Mouse (Mus musculus) MEL (cell line): ENCODE data around the gene Dcaf17. TPM values are rescaled to one million over a fixed set of nuclear protein-coding genes. Genes with fewer than 3 reads are reported as not detected.

ENCODE experiments used
- DNase-seq: peaks from one replicate; pipeline ENCODE4 v3.0.0; 2011; ENCODE audit warnings: low read depth, low spot score
- H3K27ac ChIP-seq: 2 replicates; pipeline ENCODE4 v1.5.1; 2012; ENCODE audit warnings: low read depth, mild to moderate bottlenecking, control low read depth, low read length, moderate library complexity; ENCODE audit not compliant: control insufficient read depth
- H3K27me3 ChIP-seq, 2 experiments: fragments of 150-350 bp in 1 of 2; sonication (generic) in 1 of 2; 2 replicates each; pipeline ENCODE4 v1.6.1; 2012; ENCODE audit warnings: low read length in 2 of 2, mild to moderate bottlenecking in 2 of 2, improper control_type of control experiment in 1 of 2, moderate library complexity in 1 of 2; ENCODE audit not compliant: insufficient read depth in 2 of 2, control insufficient read depth in 1 of 2
- H3K36me3 ChIP-seq, 2 experiments: 2 replicates each; pipeline ENCODE4 v1.6.1; 2012 to 2014; ENCODE audit warnings: low read length in 2 of 2, improper control_type of control experiment in 1 of 2, inconsistent platforms in 1 of 2, mild to moderate bottlenecking in 1 of 2; ENCODE audit not compliant: insufficient read depth in 2 of 2, control insufficient read depth in 1 of 2
- H3K4me1 ChIP-seq, 2 experiments: fragments of 150-350 bp in 1 of 2; sonication (generic) in 1 of 2; 2 replicates each; pipeline ENCODE4 v1.6.1; 2012; ENCODE audit warnings: low read length in 2 of 2, improper control_type of control experiment in 1 of 2, mild to moderate bottlenecking in 1 of 2; ENCODE audit not compliant: insufficient read depth in 2 of 2, control insufficient read depth in 1 of 2
- H3K4me3 ChIP-seq, 2 experiments: fragments of 150-350 bp in 1 of 2; sonication (generic) in 1 of 2; 2 replicates each; pipeline ENCODE4 v1.5.1; 2012; ENCODE audit warnings: low read depth in 2 of 2, low read length in 2 of 2, mild to moderate bottlenecking in 2 of 2, moderate library complexity in 2 of 2, control low read depth in 1 of 2, improper control_type of control experiment in 1 of 2; ENCODE audit not compliant: control insufficient read depth in 1 of 2, insufficient read depth in 1 of 2
- H3K79me2 ChIP-seq: 2 replicates; pipeline ENCODE4 v1.6.1; 2012; ENCODE audit warnings: mild to moderate bottlenecking, low read length, moderate library complexity; ENCODE audit not compliant: control insufficient read depth, poor library complexity, insufficient read depth
- H3K9ac ChIP-seq: 2 replicates; pipeline ENCODE4 v1.6.1; 2012; ENCODE audit warnings: low read depth, mild to moderate bottlenecking, control low read depth, low read length, moderate library complexity; ENCODE audit not compliant: control insufficient read depth, poor library complexity, severe bottlenecking
- H3K9me3 ChIP-seq: fragments of 150-350 bp; sonication (generic); replicated peaks from 2 replicates; pipeline ENCODE4 v1.6.1; 2012; ENCODE audit warnings: mild to moderate bottlenecking, low read length, improper control_type of control experiment, moderate library complexity; ENCODE audit not compliant: insufficient read depth
- BHLHE40 ChIP-seq: IDR thresholded peaks from 2 replicates; pipeline ENCODE4 v1.6.1; 2012; ENCODE audit warnings: low read depth, mild to moderate bottlenecking, inconsistent platforms, low read length, improper control_type of control experiment, borderline replicate concordance
- CHD2 ChIP-seq: IDR thresholded peaks from 2 replicates; pipeline ENCODE4 v1.6.1; 2011; ENCODE audit warnings: low read length, improper control_type of control experiment
- GABPA ChIP-seq: IDR thresholded peaks from 2 replicates; pipeline ENCODE4 v1.6.1; 2012; ENCODE audit warnings: low read depth, mild to moderate bottlenecking, inconsistent platforms, low read length, improper control_type of control experiment, moderate library complexity
- GATA1 ChIP-seq: IDR thresholded peaks from 2 replicates; pipeline ENCODE4 v1.6.1; 2011; ENCODE audit warnings: low read depth, low read length, improper control_type of control experiment
- HCFC1 ChIP-seq: IDR thresholded peaks from 2 replicates; pipeline ENCODE4 v1.6.1; 2012; ENCODE audit warnings: low read depth, mild to moderate bottlenecking, inconsistent platforms, low read length, improper control_type of control experiment, moderate library complexity
- JUND ChIP-seq: IDR thresholded peaks from 2 replicates; pipeline ENCODE4 v1.6.1; 2011; ENCODE audit warnings: low read depth, mild to moderate bottlenecking, improper control_type of control experiment, low read length
- KAT2A ChIP-seq: conservative IDR thresholded peaks from 2 replicates; pipeline ENCODE4 v1.6.1; 2012; ENCODE audit warnings: low read depth, low read length, improper control_type of control experiment, inconsistent platforms
- MAFK ChIP-seq: IDR thresholded peaks from 2 replicates; pipeline ENCODE4 v1.6.1; 2011; ENCODE audit warnings: low read depth, mild to moderate bottlenecking, low read length, improper control_type of control experiment, borderline replicate concordance
- MAX ChIP-seq: IDR thresholded peaks from 2 replicates; pipeline ENCODE4 v1.6.1; 2011; ENCODE audit warnings: low read length, improper control_type of control experiment
- MAZ ChIP-seq: IDR thresholded peaks from 2 replicates; pipeline ENCODE4 v1.6.1; 2012; ENCODE audit warnings: low read depth, mild to moderate bottlenecking, inconsistent platforms, low read length, improper control_type of control experiment
- MEF2A ChIP-seq: IDR thresholded peaks from 2 replicates; pipeline ENCODE4 v1.6.1; 2014; ENCODE audit warnings: low read depth, mild to moderate bottlenecking, inconsistent platforms, low read length, improper control_type of control experiment; ENCODE audit not compliant: poor library complexity, insufficient replicate concordance, severe bottlenecking; ENCODE audit errors: extremely low read depth
- MXI1 ChIP-seq: IDR thresholded peaks from 2 replicates; pipeline ENCODE4 v1.6.1; 2011; ENCODE audit warnings: mild to moderate bottlenecking, low read depth, low read length, improper control_type of control experiment
- MYB ChIP-seq: IDR thresholded peaks from 2 replicates; pipeline ENCODE4 v1.6.1; 2011; ENCODE audit warnings: mild to moderate bottlenecking, low read depth, low read length, improper control_type of control experiment
- MYC ChIP-seq: IDR thresholded peaks from 2 replicates; pipeline ENCODE4 v1.6.1; 2011; ENCODE audit warnings: low read depth, mild to moderate bottlenecking, low read length, improper control_type of control experiment, moderate library complexity
- NRF1 ChIP-seq: IDR thresholded peaks from 2 replicates; pipeline ENCODE4 v1.6.1; 2014; ENCODE audit warnings: low read depth, mild to moderate bottlenecking, inconsistent platforms, low read length, improper control_type of control experiment, moderate library complexity; ENCODE audit not compliant: poor library complexity, insufficient read depth, severe bottlenecking
- POLR2AphosphoS5 ChIP-seq: IDR thresholded peaks from 2 replicates; pipeline ENCODE4 v1.6.1; 2012; ENCODE audit warnings: low read depth, borderline replicate concordance, mild to moderate bottlenecking, inconsistent platforms, low read length, moderate library complexity, mixed read lengths
- RCOR1 ChIP-seq: IDR thresholded peaks from 2 replicates; pipeline ENCODE4 v1.6.1; 2012; ENCODE audit warnings: low read depth, mild to moderate bottlenecking, inconsistent platforms, low read length, improper control_type of control experiment
- SMC3 ChIP-seq: IDR thresholded peaks from 2 replicates; pipeline ENCODE4 v1.6.1; 2011; ENCODE audit warnings: low read depth, low read length, improper control_type of control experiment
- TAL1 ChIP-seq: IDR thresholded peaks from 2 replicates; pipeline ENCODE4 v1.6.1; 2012; ENCODE audit warnings: mild to moderate bottlenecking, inconsistent platforms, low read length, moderate library complexity, mixed read lengths
- TBP ChIP-seq: IDR thresholded peaks from 2 replicates; pipeline ENCODE4 v1.8.0; 2011; ENCODE audit warnings: low read depth, low read length, improper control_type of control experiment
- TCF12 ChIP-seq: IDR thresholded peaks from 2 replicates; pipeline ENCODE4 v1.6.1; 2014; ENCODE audit warnings: low read depth, mild to moderate bottlenecking, inconsistent platforms, low read length, improper control_type of control experiment, moderate library complexity
- UBTF ChIP-seq: IDR thresholded peaks from 2 replicates; pipeline ENCODE4 v1.6.1; 2012; ENCODE audit warnings: low read depth, mild to moderate bottlenecking, inconsistent platforms, low read length, improper control_type of control experiment, moderate library complexity, borderline replicate concordance; ENCODE audit not compliant: insufficient read depth
- USF2 ChIP-seq, 2 experiments: IDR thresholded peaks; 2 replicates each; pipeline ENCODE4 v1.6.1; 2011 to 2012; ENCODE audit warnings: improper control_type of control experiment in 2 of 2, low read length in 2 of 2, borderline replicate concordance in 1 of 2, inconsistent platforms in 1 of 2, low read depth in 1 of 2, mild to moderate bottlenecking in 1 of 2; ENCODE audit not compliant: insufficient read depth in 1 of 2
- ZC3H11A ChIP-seq: IDR thresholded peaks from 2 replicates; pipeline ENCODE4 v1.6.1; 2012; ENCODE audit warnings: low read depth, mild to moderate bottlenecking, inconsistent platforms, low read length, improper control_type of control experiment
- ZMIZ1 ChIP-seq: IDR thresholded peaks from 2 replicates; pipeline ENCODE4 v1.6.1; 2012; ENCODE audit warnings: low read depth, mild to moderate bottlenecking, inconsistent platforms, low read length, improper control_type of control experiment, moderate library complexity
- ZNF384 ChIP-seq: IDR thresholded peaks from 2 replicates; pipeline ENCODE4 v1.6.1; 2012; ENCODE audit warnings: low read depth, mild to moderate bottlenecking, inconsistent platforms, low read length, improper control_type of control experiment
- polyA plus RNA-seq, 2 experiments: library from polyadenylated mRNA; stranded (reverse) in 1 of 2; unstranded in 1 of 2; fragments of >175 nt in 1 of 2; fragments of >200 nt in 1 of 2; gene quantifications; 2 replicates each; pipeline versions ENCODE4 v1.2.1 to v1.2.4; 2012; ENCODE audit warnings: low replicate concordance in 2 of 2, low read depth in 1 of 2; ENCODE audit not compliant: insufficient read length in 2 of 2, insufficient read depth in 1 of 2, missing spikeins in 1 of 2
- total RNA-seq: library from RNA; depleted of rRNA; stranded (reverse); fragments of 300-350 nt; gene quantifications from 2 replicates; pipeline ENCODE4 v1.2.3, GENCODE M21; 2012

Dcaf17 gene
- total and polyA plus RNA-seq, 3 experiments, result 15.1 to 16.3 TPM; not detected in 1

GRCm38 (mm10) chr2:71104696-71105095, 49.6 kb downstream of the Dcaf17 start:
- no peak for DNase-seq
- H3K27ac ChIP-seq, result no peak overlapping the region
- no peaks in the 10 kb centered on the region for H3K27me3 ChIP-seq
- TF ChIP-seq TBP, result no peak
- TF ChIP-seq TCF12, result no peak
- no peak for TF ChIP-seq MAZ
- no peak for TF ChIP-seq MAFK
- TF ChIP-seq GATA1, result no peak
- no peak for TF ChIP-seq BHLHE40
- no peak for TF ChIP-seq MEF2A
- TF ChIP-seq MAX, result no peak
- no peak for TF ChIP-seq ZNF384
- no peak for TF ChIP-seq HCFC1
- TF ChIP-seq JUND, result no peak
- no peak for TF ChIP-seq KAT2A
- TF ChIP-seq NRF1, result no peak
- TF ChIP-seq SMC3, result no peak
- H3K4me1 ChIP-seq, result peaks cover 4 to 14% of the 10 kb centered on the region in 2 experiments; a peak in 3 of 4 replicates
- H3K9ac ChIP-seq, result no peak overlapping the region
- H3K9me3 ChIP-seq, result no peaks in the 10 kb centered on the region
- H3K79me2 ChIP-seq, result no peaks in the 10 kb centered on the region
- H3K4me3 ChIP-seq, result no peak overlapping the region
- H3K36me3 ChIP-seq, result peaks cover 0 to 12% of the 10 kb centered on the region in 2 experiments; a peak in 2 of 4 replicates

GRCm38 (mm10) chr2:71105469-71106215, 50.5 kb downstream of the Dcaf17 start:
- no peak for DNase-seq
- Histone ChIP-seq H3K36me3 (peaks cover 0 to 12% of the 10 kb centered on the region in 2 experiments; a peak in 2 of 4 replicates), H3K27me3 (no peaks in the 10 kb centered on the region), H3K4me3 (no peak overlapping the region), H3K4me1 (peaks cover 4 to 14% of the 10 kb centered on the region in 2 experiments; a peak in 3 of 4 replicates), H3K79me2 (no peaks in the 10 kb centered on the region), H3K9ac (no peak overlapping the region), H3K9me3 (no peaks in the 10 kb centered on the region), H3K27ac (no peak overlapping the region)
- TF ChIP-seq TAL1, result no peak
- no peak for TF ChIP-seq GABPA
- TF ChIP-seq ZMIZ1, result no peak
- no peak for TF ChIP-seq JUND
- no peak for TF ChIP-seq MAFK
- TF ChIP-seq MYC, result no peak
- TF ChIP-seq TCF12, result no peak
- no peak for TF ChIP-seq RCOR1
- TF ChIP-seq ZC3H11A, result no peak
- TF ChIP-seq UBTF, result no peak
- TF ChIP-seq SMC3, result no peak
- TF ChIP-seq ZNF384, result no peak
- no peak for TF ChIP-seq MXI1
- TF ChIP-seq POLR2AphosphoS5, result no peak
- no peak for TF ChIP-seq MYB
- no peak for TF ChIP-seq CHD2
- no peak for TF ChIP-seq MEF2A
- no peak for TF ChIP-seq TBP
- no peak for TF ChIP-seq USF2 (IDR thresholded peaks at IDR 0.05; ENCODE audit: borderline replicate concordance in 1 of 2, insufficient read depth in 1 of 2, low read depth in 1 of 2, low read length in 2 of 2)
